Mouse (Mus musculus) neutrophil, adult 5-6 weeks (primary cell): ENCODE measurements around the gene Vamp4. TPM values are rescaled to one million over a fixed set of nuclear protein-coding genes. Genes with fewer than 3 reads are reported as not detected.

Experiments
- ATAC-seq: fragments of 151-379, 151-347 bp; 2 replicates; pipeline ENCODE4 v1.8.0; 2017; ENCODE audit warnings: mild to moderate bottlenecking, moderate TSS enrichment; ENCODE audit not compliant: insufficient number of reproducible peaks, poor library complexity, low FRiP score, severe bottlenecking; ENCODE audit errors: extremely low read depth
- total RNA-seq: library from RNA; stranded (forward); fragments of 200-1000 nt; gene quantifications from 2 replicates; pipeline ENCODE4 v1.2.3, GENCODE M21; 2017

Vamp4 gene
- total RNA-seq, 1 experiment from 2014 or later, result 81.5 TPM

GRCm38 (mm10) chr1:162639051-162639750 is 68.9 kb downstream of the Vamp4 start, which contains the start of gene Myoc:
Gene Myoc (plus strand): TSS chr1:162639155.
- no peak for ATAC-seq

GRCm38 (mm10) chr1:162639861-162640260 is 69.5 kb downstream of the Vamp4 start:
- ATAC-seq, result no peak

- no peak for ATAC-seq
Measured at GRCm38 (mm10) chr1:162642591-162642990, 72.3 kb downstream of the Vamp4 start.

GRCm38 (mm10) chr1:162643752-162644151 is 73.4 kb downstream of the Vamp4 start:
- ATAC-seq, result no peak

GRCm38 (mm10) chr1:162646083-162646686 is 75.9 kb downstream of the Vamp4 start:
- ATAC-seq, result peak; percentile 27; the same call in 1 of the 2 replicates

GRCm38 (mm10) chr1:162648416-162648815 is 78.1 kb downstream of the Vamp4 start:
- ATAC-seq, result no peak

Other genes with a start within 250 kb of the Vamp4 start
- gene Dnm3, start 92.5 kb upstream of the Vamp4 start, total RNA-seq, result 0.25 TPM in 1 of 2 replicates, not detected in the other
- gene Mettl13, start 22.0 kb upstream of the Vamp4 start, total RNA-seq, result 5.3 and 7.6 TPM in 2 replicates
- gene Myoc, start 68.6 kb downstream of the Vamp4 start, total RNA-seq, result not detected in 2 replicates
- gene Myocos, start 87.7 kb downstream of the Vamp4 start, total RNA-seq, result not detected in 2 replicates
- gene Prrc2c, start 170.0 kb downstream of the Vamp4 start, total RNA-seq, result 209 and 237 TPM in 2 replicates
- gene Fmo4, start 243.5 kb downstream of the Vamp4 start, total RNA-seq, result 0.25 TPM in 1 of 2 replicates, not detected in the other